Mouse (Mus musculus): ENCODE data around the gene Stx12. TPM values are rescaled to one million over a fixed set of nuclear protein-coding genes. Genes with fewer than 3 reads are reported as not detected.

Stx12 gene
- polyA plus RNA-seq (2012): 5.6 and 6.6 TPM in 2 replicates

GRCm38 (mm10) chr4:132884064-132884843 lies at the start of gene Stx12:
TSS of gene Stx12 (minus strand) at chr4:132884509.

DNA sequence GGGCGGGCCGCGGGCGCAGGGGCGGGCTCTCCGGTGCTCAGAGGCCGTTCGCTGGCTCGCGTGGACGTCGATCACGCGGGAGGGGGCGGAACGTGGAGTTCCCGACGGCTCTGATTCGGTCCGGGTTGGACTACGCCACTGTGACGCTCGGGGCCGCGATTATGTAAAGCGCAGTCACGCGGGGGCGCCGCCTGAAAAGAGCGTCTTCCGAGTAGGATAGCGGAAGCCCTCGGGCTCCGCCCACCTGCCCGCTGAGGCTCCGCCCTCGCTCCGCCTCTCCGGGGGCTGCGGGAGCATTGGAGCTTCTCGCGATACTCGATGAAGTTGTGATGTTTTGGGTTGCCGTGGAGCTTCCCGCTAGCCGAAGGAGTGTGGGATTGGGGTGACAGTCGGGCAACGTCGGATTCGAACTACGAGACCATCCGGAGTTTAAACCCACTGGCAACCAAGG lies 38.3 kb upstream of the Stx12 start, which contains the start of gene Fam76a:
Gene Fam76a, minus strand, starts transcription at position 1 of the 451 bp plus-strand sequence.

DNA sequence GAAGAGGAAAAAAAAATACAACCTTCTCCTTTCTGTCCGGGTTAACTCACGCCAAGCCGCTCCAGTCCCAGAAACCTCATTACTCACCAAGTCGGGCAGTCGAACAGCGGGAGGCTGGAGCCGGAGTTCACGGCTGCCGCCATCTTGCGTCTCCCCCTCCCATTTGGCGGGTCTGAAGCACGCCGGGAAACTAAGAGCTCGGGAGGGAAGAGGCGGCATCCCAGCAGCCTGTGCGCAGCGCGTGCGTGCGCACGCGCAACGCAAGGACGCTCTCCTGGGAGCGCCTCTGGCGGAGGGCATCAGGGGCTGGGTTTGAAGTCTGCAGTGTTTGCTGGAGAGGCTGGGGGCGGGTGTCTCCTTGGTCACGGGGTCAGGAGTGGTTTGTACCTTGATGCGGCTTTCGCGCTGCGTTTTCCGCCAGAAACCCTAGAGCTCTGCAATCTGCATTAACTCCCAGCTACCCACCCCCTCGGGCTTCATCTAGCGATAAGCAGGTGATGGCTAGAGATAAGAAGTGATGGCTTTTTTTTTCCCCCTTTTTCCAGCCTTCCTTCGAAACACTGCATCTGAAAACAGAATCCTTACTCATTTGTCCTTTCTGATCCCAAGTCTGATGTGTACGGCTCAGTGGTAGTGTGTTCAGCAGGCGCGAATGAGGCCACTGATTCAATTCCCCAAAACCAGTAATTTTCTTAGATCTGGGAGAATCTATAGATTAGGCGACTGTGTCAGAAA lies 41.2 kb downstream of the Stx12 start, which contains the start of gene Ppp1r8:
Gene Ppp1r8, minus strand, starts transcription at position 200 of the 735 bp plus-strand sequence.

Other genes with a start within 250 kb of the Stx12 start
- gene Eya3, start 245.5 kb downstream of the Stx12 start, polyA plus RNA-seq (2012): 2.6 and 4.1 TPM in 2 replicates
- gene Xkr8, start 152.0 kb downstream of the Stx12 start, polyA plus RNA-seq (2012): 0.74 and 0.90 TPM in 2 replicates
- gene Smpdl3b, start 127.3 kb downstream of the Stx12 start, polyA plus RNA-seq (2012): 0.03 and 0.11 TPM in 2 replicates
- gene Rpa2, start 116.2 kb downstream of the Stx12 start, polyA plus RNA-seq (2012): 68.8 and 72.7 TPM in 2 replicates
- 27.8 and 50.0 TPM in 2 replicates for gene Themis2, start 88.1 kb downstream of the Stx12 start, polyA plus RNA-seq (2012)
- 48.2 and 54.9 TPM in 2 replicates for gene Ppp1r8, start 41.3 kb downstream of the Stx12 start, polyA plus RNA-seq (2012)
- gene Fam76a, start 38.0 kb upstream of the Stx12 start, polyA plus RNA-seq (2012): 14.3 and 14.6 TPM in 2 replicates
- gene Fgr, start 89.6 kb upstream of the Stx12 start, polyA plus RNA-seq (2012): 2.4 and 3.1 TPM in 2 replicates
- 35.9 and 53.6 TPM in 2 replicates for gene Ahdc1, start 126.8 kb upstream of the Stx12 start, polyA plus RNA-seq (2012)
- gene Wasf2, start 246.0 kb upstream of the Stx12 start, polyA plus RNA-seq (2012): 101 and 104 TPM in 2 replicates

Measured in megakaryocyte-erythroid progenitor cell, adult 5 weeks (primary cell).